Mouse (Mus musculus): ENCODE results near the gene Wars.
A peak's percentile ranks its signal among the peaks of the same experiment; 100 is the strongest.
"Not testable (repeated sequence)": the region's sequence is repeated elsewhere in the genome, so short reads cannot be mapped to it uniquely, and the experiment has no call there.

Wars gene

GRCm38 (mm10) chr12:108857109-108857508, 36.9 kb downstream of the Wars start:
- DNase-seq (ENCODE audit: low spot score in 2 of 2) = no peak

GRCm38 (mm10) chr12:108856186-108856585, 37.8 kb downstream of the Wars start:
- DNase-seq (ENCODE audit: low spot score in 2 of 2) = no peak

DNA sequence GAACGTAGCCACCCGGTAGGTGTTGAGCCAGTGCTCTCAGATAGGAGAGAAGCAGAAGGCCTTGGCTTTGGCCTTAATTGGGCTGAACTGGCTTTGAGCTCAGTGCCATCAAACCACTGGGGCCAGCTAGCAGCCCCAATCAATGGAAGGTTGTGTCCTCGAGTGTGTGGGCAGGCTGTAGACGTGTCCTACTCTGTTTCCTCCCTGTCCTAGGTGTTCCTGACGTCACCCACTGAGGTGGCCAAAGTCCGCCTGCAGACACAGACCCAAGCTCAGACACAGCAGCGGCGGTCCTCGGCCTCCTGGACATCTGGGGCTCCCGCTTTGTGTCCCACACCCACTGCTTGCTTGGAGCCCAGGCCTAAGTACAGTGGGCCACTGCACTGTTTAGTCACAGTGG, 38.9 kb downstream of the Wars start:
- no peak for DNase-seq (ENCODE audit: low spot score in 2 of 2)

- no peak for DNase-seq (ENCODE audit: low spot score in 2 of 2)
Measured at GRCm38 (mm10) chr12:108852822-108853221, 41.2 kb downstream of the Wars start.

GRCm38 (mm10) chr12:108850886-108851285, 43.1 kb downstream of the Wars start:
- DNase-seq (ENCODE audit: low spot score in 2 of 2) = no peak

- no peak for DNase-seq (ENCODE audit: low spot score in 2 of 2)
Measured at GRCm38 (mm10) chr12:108850129-108850528, 43.8 kb downstream of the Wars start.

GRCm38 (mm10) chr12:108849488-108850022, 44.4 kb downstream of the Wars start:
- DNase-seq (ENCODE audit: low spot score in 2 of 2) = no peak

GRCm38 (mm10) chr12:108848033-108848432, 45.9 kb downstream of the Wars start:
- DNase-seq (ENCODE audit: low spot score in 2 of 2) = not testable (repeated sequence)

DNA sequence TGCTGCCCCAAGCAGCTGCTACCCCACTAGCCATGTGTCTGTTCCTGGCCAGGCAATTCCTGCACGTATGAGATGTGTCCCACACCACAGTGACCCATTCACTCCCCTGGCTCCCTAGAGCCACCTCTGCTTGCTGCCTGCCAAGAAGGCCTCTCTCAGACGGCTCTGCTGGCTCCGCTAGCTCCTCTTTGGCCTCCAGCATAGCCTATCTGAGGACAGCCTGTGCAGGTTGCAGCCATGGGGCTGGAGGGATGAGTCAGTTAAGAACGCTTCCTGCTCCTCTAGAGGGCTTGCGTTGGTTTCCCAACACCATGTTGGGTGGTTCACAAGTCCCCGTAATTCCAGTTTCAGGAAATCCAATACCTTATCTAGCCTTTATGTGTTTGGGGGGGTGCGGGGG, 51.3 kb downstream of the Wars start:
- no peak for DNase-seq (ENCODE audit: low spot score in 2 of 2)

- peak; percentile 31 to 70 for DNase-seq (ENCODE audit: low spot score in 2 of 2)
Measured at GRCm38 (mm10) chr12:108841181-108841580, 52.8 kb downstream of the Wars start.

DNA sequence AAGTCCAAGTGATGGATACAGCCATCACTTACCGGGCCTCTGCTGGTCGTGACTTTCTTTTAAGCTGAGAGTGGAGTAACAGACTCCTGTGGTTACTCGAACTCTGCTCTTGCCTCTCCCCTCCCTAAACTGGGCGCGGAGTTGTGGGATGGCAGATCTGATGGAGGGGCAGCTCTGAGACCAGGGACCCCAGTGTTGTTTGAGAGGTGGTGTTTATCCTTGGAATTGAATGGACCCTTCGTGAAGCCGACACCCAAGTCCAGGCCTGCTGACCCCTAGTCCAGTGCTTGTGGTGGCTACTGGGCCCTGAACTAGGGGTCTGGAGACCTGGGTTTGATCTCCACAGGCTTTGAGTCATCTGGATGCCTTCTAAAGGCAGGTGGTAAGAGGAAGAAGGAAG, 57.3 kb downstream of the Wars start:
- no peak for DNase-seq (ENCODE audit: low spot score in 2 of 2)

- peak; percentile 93 to 96 for DNase-seq (ENCODE audit: low spot score in 2 of 2)
Measured at GRCm38 (mm10) chr12:108835840-108836409, 58.0 kb downstream of the Wars start, which contains the start of the genes Slc25a29 and Slc25a47. TSS of gene Slc25a29 (minus strand) at chr12:108835883. TSS of gene Slc25a47 (plus strand) at chr12:108836046.

- peak in 1 of 2 experiments; percentile 14 for DNase-seq (ENCODE audit: low spot score in 2 of 2)
Measured at GRCm38 (mm10) chr12:108835208-108835839, 58.6 kb downstream of the Wars start.

GRCm38 (mm10) chr12:108834786-108835185, 59.2 kb downstream of the Wars start:
- no peak for DNase-seq (ENCODE audit: low spot score in 2 of 2)

DNA sequence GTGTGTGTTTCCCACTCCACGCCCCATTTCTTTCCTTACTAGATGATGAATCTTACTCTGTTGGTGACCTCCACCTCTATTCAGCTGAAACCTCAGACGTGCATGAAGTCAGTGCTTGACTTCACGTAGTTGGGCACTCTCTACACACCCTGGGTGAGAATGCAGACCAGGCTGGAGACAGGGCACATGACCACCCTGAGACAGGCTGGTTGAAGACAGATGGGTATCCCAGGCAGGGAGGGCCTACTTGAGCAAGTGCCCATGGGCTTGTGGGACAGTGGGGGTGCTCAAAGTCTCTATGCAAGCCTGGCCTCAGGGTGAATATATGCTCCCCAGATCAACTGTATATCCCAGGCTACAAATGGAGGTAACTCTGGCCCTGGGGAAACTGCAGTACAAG, 59.6 kb downstream of the Wars start:
- DNase-seq (ENCODE audit: low spot score in 2 of 2) = no peak

- no peak for DNase-seq (ENCODE audit: low spot score in 2 of 2)
Measured at GRCm38 (mm10) chr12:108833408-108833807, 60.6 kb downstream of the Wars start.

DNA sequence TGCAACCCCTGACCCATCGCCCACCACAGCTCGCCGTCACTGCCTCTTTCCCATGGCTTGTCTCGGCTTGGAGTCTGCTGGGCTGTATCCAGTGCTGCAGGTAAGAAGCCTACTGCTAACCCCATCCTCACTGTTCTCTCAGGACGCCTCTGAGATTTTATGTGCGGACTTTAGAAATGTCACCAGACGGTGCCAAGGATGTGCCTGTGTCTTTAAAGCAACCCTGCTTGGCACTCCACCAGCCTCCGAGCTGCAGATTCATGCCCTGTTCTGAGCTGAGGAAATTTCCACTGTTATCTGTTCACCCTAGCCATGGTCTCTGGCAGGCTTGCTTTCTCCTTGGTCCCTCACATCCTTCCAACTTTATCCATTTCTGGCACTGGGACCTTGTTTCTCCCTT, 61.1 kb downstream of the Wars start:
- DNase-seq (ENCODE audit: low spot score in 2 of 2) = no peak

DNA sequence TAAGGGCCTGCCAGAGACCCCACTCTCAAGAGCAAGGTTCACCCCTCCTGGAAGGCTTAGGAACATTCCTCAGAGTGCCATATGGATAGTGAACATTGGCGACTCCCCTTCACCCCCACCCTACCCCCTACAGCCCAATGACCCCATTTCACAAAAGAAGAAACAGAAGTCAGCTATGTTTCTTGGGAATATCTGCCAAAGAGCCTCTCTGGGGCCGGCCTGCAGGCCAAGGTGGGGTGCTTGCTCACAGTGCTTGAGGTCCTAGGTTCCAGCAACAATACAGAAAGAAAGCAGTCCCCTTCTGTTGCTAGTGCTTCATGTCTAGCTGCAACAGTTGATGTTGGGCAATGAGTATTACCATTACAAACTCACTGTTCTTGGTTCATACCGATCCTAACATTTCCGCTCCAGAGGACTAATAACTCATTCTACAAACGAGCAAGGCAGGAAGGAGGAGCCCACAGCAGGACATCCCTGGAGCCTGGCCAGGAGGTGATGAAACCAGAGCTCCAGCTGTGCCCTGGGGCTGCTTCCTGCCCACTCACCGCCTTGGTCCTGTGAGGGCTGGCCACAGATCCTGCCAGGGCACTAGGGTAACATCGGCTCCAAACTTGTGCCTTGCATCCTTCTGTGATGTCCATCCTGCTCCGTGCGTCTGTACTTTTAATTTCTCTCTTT, 61.9 kb downstream of the Wars start:
- DNase-seq (ENCODE audit: low spot score in 2 of 2) = peak in 1 of 2 experiments; percentile 56

DNA sequence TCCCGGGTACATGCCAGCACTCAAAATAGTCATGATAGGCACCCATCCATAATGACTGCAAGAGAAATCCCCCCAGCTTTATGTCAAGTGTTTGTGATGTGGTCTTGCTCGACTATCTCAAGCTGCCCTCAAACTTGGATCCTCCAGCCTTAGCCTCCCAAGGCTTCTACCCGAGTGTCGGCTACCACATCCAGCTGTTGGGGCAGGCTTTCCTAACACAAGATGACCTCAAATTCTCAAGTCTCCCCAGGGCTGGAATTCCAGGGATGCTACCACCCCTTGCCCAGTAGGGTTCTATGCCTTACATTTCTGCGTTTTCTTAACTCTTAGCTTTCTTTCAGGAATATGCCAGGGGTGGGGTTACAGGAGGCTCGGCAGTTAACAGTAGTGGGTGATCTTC, 63.6 kb downstream of the Wars start:
- no peak for DNase-seq (ENCODE audit: low spot score in 2 of 2)

- no peak for DNase-seq (ENCODE audit: low spot score in 2 of 2)
Measured at GRCm38 (mm10) chr12:108829636-108830035, 64.3 kb downstream of the Wars start.

- DNase-seq (ENCODE audit: low spot score in 2 of 2) = no peak
Measured at GRCm38 (mm10) chr12:108827641-108828040, 66.3 kb downstream of the Wars start.

DNA sequence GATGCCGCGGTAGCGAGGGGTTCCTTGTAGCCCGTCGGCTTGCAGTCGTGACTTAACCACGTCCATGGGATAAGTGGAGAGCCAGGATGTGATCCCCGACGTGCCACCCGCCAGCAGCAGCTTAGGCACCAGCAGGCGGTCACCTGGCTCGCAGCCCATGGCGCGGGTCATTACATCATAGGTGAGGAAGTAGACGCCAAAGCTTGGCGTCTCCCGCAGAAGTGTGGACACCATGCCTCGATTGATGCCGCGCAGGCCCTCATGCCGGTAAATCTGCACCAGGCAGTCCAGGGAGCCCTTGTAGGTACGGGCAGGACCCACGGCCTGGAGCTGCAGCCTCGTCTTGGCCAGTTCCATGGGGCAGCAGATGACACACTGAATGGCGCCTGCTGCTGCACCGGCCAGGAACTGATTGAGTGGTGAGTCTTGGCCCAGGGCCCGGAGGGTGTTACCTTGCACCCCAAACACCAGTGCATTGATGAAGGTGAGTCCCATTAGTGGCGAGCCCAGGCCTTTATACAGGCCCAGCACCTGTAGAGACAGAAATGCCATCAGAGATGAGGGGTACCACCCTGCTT, 66.9 kb downstream of the Wars start:
- DNase-seq (ENCODE audit: low spot score in 2 of 2) = no peak

Measured in urinary bladder, adult 18-20 months (tissue).